Mouse (Mus musculus): ENCODE measurements around the gene Fbxw24.
"Not testable (repeated sequence)": the region's sequence is repeated elsewhere in the genome, so short reads cannot be mapped to it uniquely, and the experiment has no call there.

Fbxw24 gene

GRCm38 (mm10) chr9:109625957-109626356, at the start of gene Fbxw24:
Gene Fbxw24 (minus strand): TSS chr9:109626057.
- not testable (repeated sequence) for DNase-seq (ENCODE audit: low spot score in 2 of 2)

DNA sequence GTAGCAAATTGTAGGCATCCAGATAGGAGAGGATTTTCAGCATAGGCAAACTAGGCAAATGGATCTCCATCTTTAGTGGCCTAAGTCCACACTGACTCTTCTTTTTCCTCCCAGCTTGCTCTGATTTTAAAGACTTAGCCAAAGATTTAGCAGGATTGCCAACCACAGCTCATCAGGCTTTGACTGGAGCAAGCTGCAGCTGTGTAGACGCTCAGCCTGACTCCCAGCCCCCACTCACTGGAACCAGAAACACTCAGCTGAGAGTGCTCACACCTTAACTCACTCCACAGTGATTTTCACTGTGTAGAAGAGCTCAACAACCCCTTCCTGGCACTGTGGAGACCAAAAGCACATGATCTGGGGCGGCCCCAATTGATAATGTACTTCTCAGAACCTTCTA, 38.7 kb upstream of the Fbxw24 start, which contains the start of gene Fbxw25:
Gene Fbxw25, minus strand, starts transcription at position 101 of the 400 bp plus-strand sequence.
- not testable (repeated sequence) for DNase-seq (ENCODE audit: low spot score in 2 of 2)

GRCm38 (mm10) chr9:109606837-109607236, 19.0 kb downstream of the Fbxw24 start:
- not testable (repeated sequence) for DNase-seq (ENCODE audit: low spot score in 2 of 2)

DNA sequence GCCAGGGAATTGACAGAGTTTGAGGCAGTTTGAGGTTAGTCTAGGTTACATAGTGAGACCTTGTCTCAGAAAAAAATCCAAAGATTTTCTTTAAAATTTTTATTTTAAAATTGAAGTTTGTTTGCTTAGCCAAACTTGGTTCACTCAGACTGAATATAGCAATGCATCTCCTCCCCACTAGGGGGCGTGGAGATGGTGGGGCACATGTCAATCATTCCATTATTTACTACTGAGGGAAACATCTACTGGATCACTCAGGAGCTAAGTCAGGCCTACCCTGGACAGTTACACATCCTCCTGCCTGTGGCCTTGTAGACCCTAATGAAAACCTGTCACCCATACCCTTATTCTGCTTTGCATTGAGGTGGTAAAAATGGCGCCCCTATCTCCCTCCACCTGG, 23.7 kb downstream of the Fbxw24 start:
- DNase-seq (ENCODE audit: low spot score in 2 of 2): not testable (repeated sequence)

DNA sequence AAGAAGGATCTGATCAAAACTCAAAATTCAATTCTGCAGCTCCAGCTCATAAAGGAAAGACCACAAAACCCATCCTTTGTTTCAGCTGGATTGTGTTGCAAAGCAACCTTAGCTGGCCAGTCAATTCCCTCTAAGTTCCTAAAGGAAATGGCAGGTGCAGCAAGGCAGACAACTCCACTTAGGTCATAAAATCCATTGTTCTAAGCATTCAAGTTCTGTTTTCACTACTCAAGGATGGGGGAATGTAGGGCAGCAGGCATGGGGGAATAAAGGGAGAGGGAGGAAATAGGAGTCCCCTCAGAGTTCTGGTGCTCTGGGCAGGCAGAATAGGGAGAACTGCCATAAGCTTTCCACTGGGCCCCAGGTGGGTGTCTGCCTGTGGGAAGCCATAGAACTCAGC, 28.6 kb downstream of the Fbxw24 start:
- no peak for DNase-seq (ENCODE audit: low spot score in 2 of 2)

DNA sequence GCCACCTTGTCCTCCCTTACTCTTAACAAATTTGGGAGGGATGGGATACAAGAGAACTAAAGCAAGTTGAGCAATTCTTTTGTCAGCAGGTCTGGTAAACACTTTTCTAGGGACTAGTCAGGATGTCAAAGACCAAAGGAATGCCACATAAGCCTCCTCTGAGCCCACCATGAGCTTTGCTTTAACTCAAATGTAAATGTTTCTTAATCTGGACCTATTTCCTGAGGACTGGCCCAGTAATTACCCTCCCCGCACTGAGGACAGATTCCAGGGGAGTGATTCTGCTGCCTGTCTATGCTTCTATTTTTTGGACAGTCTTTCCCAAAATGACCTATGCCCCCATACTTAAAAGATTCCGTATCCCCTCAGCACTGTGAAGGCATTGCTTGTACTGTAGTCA, 31.0 kb downstream of the Fbxw24 start:
- no peak for DNase-seq (ENCODE audit: low spot score in 2 of 2)

- DNase-seq (ENCODE audit: low spot score in 2 of 2): not testable (repeated sequence)
Observed at GRCm38 (mm10) chr9:109568162-109568561, 57.7 kb downstream of the Fbxw24 start, which contains the start of gene Fbxw15. Gene Fbxw15 (minus strand): TSS chr9:109568262.

DNA sequence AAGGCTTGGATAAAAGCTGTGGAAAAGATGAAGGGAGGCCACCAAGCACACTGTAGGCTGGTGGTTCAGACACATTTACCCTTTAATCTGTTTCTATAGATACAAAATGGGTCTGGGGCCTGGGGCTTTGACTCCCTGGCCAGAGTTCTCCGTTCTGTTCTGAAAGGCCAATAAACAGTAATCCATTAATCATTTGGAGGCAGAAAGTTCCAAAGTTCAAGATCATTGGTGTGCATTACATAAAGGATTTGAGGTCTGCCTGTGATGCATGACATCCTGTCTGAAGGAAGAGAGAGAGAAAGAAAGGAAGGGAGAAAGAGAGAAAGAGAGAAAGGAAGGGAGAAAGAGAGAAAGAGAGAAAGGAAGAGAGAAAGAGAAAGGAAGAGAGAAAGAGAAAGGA, 60.3 kb downstream of the Fbxw24 start:
- no peak for DNase-seq (ENCODE audit: low spot score in 2 of 2)

DNA sequence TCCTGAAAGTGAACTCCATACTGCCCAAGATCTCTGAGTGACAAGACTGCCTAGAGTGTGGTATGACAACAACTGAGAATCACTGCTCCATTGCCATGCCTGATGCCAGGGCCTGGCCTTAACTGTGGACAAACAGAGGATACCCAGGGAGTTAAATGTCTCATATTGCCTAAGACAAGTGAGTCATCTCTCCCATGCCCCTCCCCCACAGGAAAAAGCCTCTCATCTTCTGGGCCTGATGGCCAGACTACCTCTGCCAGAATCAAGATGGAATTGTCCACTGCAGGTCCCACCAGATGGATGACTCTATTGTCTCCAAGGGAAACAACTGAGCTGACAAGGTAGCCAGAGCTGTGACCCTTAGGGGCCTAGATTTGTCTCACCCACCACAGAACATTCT, 63.8 kb downstream of the Fbxw24 start:
- not testable (repeated sequence) for DNase-seq (ENCODE audit: low spot score in 2 of 2)

GRCm38 (mm10) chr9:109552483-109552882, 73.4 kb downstream of the Fbxw24 start:
- no peak for DNase-seq (ENCODE audit: low spot score in 2 of 2)
